Mouse (Mus musculus) thymus, adult 2 months (tissue): Measurements from ENCODE around the gene Topors.

ENCODE experiments used
- CTCF ChIP-seq: fragments of 200-500 bp; IDR thresholded peaks from 2 replicates; pipeline ENCODE4 v1.5.1; 2012; ENCODE audit warnings: mild to moderate bottlenecking, control low read depth, low read length, moderate library complexity, borderline replicate concordance; ENCODE audit not compliant: control insufficient read depth, poor library complexity, insufficient read depth; ENCODE audit errors: extremely low read depth
- POLR2A ChIP-seq: fragments of 200-500 bp; IDR thresholded peaks from 2 replicates; pipeline ENCODE4 v1.6.1; 2012; ENCODE audit warnings: mild to moderate bottlenecking, low read length, control low read depth, moderate library complexity; ENCODE audit not compliant: control insufficient read depth, poor library complexity, insufficient read depth; ENCODE audit errors: extremely low read depth

GRCm38 (mm10) chr4:40301076-40301789 is 31.6 kb upstream of the Topors start:
- TF ChIP-seq CTCF: peak; percentile 25; the same call in 1 of the 2 replicates
- TF ChIP-seq POLR2A: no peak
